Mouse (Mus musculus): ENCODE measurements around the gene Gm15557. TPM values are rescaled to one million over a fixed set of nuclear protein-coding genes. Genes with fewer than 3 reads are reported as not detected.

The Gm15557 gene
- polyA plus RNA-seq (2021; fragmentation: Nextera tagmentation), result not detected in 2 replicates
- long read RNA-seq, experiment 1, result 0 reads
- long read RNA-seq, experiment 2, result 0 reads

GRCm38 (mm10) chr2:155940681-155941080, at the start of gene Gm15557:
Gm15557 (plus strand) TSS chr2:155940728.

GRCm38 (mm10) chr2:155929531-155930442, 10.7 kb upstream of the Gm15557 start, which contains the start of gene Uqcc1:
Uqcc1 (minus strand) TSS chr2:155930310.

DNA sequence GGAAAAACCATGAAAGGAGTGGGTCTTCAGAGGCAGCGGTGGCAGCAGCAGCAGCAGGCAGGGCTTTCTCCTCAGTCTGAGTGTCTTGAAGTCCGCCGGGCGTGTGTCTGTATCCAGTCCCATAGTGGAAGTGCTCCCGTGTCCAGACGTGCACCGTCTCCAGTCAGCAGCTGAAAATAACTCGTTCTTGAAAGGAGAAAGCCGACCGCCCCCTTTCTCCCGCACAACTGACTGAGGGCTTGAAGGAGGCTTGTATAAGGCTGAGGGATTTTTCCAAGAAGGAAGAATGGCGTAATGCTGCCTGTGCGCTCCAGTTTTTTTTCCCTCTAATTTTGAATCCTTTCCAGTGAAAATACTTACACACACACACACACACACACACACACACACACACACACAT, 4.6 kb downstream of the Gm15557 start, which contains the start of gene Gdf5:
Gdf5 (minus strand) TSS at position 244 of the 400 bp plus-strand sequence.

DNA sequence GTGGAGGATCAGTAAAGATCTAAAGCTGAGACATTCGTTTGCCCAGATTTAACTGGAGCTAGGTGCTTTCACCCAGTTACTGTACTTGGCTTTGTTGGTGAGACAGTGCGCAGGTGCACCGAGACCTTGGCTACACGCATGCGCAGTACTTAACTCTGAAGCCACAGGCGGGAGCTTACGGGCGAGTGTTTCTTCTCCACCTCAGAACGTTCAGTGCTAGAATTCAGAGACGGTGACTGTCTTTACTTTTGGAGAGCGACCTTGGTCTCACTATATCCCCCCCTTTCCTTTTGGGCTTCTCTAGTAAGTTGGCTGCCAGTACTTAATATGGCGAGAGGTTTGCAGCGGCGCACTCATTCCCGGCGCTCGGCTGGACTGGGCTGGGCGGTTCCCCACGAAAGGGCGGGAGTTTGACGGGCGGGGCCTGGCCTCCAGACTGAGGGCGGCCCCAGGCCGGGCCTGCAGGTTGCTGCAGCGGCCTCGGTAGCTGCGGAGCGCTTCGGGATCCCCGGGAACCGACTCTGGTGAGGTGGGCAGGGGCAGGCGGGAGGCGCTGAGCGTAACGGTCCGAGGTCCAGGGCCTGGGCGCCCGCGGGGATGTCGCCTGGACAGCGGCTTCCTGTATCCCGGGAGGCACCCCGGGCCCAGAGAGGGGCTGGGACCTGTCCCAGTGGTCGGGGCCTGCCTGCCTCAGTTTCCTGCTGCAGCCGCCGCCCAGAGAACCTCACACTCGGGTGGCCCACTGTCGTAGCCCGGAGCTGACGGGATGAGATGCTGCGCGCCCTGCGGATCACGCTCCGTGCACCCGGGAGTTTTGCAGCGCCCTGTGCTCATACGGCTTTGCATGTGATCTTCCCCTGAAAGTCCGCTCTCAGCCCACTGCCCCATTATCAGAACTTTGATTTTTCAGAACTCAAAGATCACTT, 15.9 kb downstream of the Gm15557 start, which contains the start of gene Cep250:
Cep250 (plus strand) TSS at position 325 of the 926 bp plus-strand sequence.

Other genes starting within 250 kb of the Gm15557 start
- gene Trpc4ap, start 248.3 kb upstream of the Gm15557 start, polyA plus RNA-seq (2021; fragmentation: Nextera tagmentation), result 34.4 and 134 TPM in 2 replicates
- gene Edem2, start 211.3 kb upstream of the Gm15557 start, polyA plus RNA-seq (2021; fragmentation: Nextera tagmentation), result 17.8 and 18.2 TPM in 2 replicates
- gene Gm17581, start 204.9 kb upstream of the Gm15557 start, polyA plus RNA-seq (2021; fragmentation: Nextera tagmentation), result not detected in 2 replicates
- gene Procr, start 189.6 kb upstream of the Gm15557 start, polyA plus RNA-seq (2021; fragmentation: Nextera tagmentation), result 0.58 and 0.70 TPM in 2 replicates
- gene Mmp24, start 165.4 kb upstream of the Gm15557 start, polyA plus RNA-seq (2021; fragmentation: Nextera tagmentation), result 2.1 and 2.4 TPM in 2 replicates
- 74.3 and 108 TPM in 2 replicates for gene BC029722, start 121.3 kb upstream of the Gm15557 start, polyA plus RNA-seq (2021; fragmentation: Nextera tagmentation)
- 88.0 and 121 TPM in 2 replicates for gene Eif6, start 113.8 kb upstream of the Gm15557 start, polyA plus RNA-seq (2021; fragmentation: Nextera tagmentation)
- gene Fam83c, start 105.9 kb upstream of the Gm15557 start, polyA plus RNA-seq (2021; fragmentation: Nextera tagmentation), result 0.05 and 0.06 TPM in 2 replicates
- gene Uqcc1, start 10.4 kb upstream of the Gm15557 start, polyA plus RNA-seq (2021; fragmentation: Nextera tagmentation), result 53.9 and 71.2 TPM in 2 replicates
- 0.20 and 0.58 TPM in 2 replicates for gene Gdf5, start 4.6 kb downstream of the Gm15557 start, polyA plus RNA-seq (2021; fragmentation: Nextera tagmentation)
- gene Cep250, start 15.7 kb downstream of the Gm15557 start, polyA plus RNA-seq (2021; fragmentation: Nextera tagmentation), result 3.9 and 4.1 TPM in 2 replicates
- gene 6430550D23Rik, start 67.2 kb downstream of the Gm15557 start, polyA plus RNA-seq (2021; fragmentation: Nextera tagmentation), result 0.26 and 0.33 TPM in 2 replicates
- 363 and 436 TPM in 2 replicates for gene Ergic3, start 67.3 kb downstream of the Gm15557 start, polyA plus RNA-seq (2021; fragmentation: Nextera tagmentation)
- not detected in 2 replicates for gene Fer1l4, start 112.2 kb downstream of the Gm15557 start, polyA plus RNA-seq (2021; fragmentation: Nextera tagmentation)
- 2.8 and 3.0 TPM in 2 replicates for gene Spag4, start 124.4 kb downstream of the Gm15557 start, polyA plus RNA-seq (2021; fragmentation: Nextera tagmentation)
- 9.6 and 13.1 TPM in 2 replicates for gene Cpne1, start 171.2 kb downstream of the Gm15557 start, polyA plus RNA-seq (2021; fragmentation: Nextera tagmentation)
- 5.7 and 7.7 TPM in 2 replicates for gene Rbm12, start 171.2 kb downstream of the Gm15557 start, polyA plus RNA-seq (2021; fragmentation: Nextera tagmentation)
- 5.1 and 5.2 TPM in 2 replicates for gene Gm28036, start 186.4 kb downstream of the Gm15557 start, polyA plus RNA-seq (2021; fragmentation: Nextera tagmentation)
- 495 and 586 TPM in 2 replicates for gene Romo1, start 203.3 kb downstream of the Gm15557 start, polyA plus RNA-seq (2021; fragmentation: Nextera tagmentation)
- gene Nfs1, start 203.5 kb downstream of the Gm15557 start, polyA plus RNA-seq (2021; fragmentation: Nextera tagmentation), result 42.5 and 54.2 TPM in 2 replicates
- gene Rbm39, start 239.5 kb downstream of the Gm15557 start, polyA plus RNA-seq (2021; fragmentation: Nextera tagmentation), result 190 and 225 TPM in 2 replicates

Data from left cerebral cortex, adult 6 months (tissue).